Comparison of ENCODE assay signal across 8 mouse cellular contexts in genomic region chr2:57115181-57115863, GRCm38 (mm10). TPM values are rescaled to one million over a fixed set of nuclear protein-coding genes. Genes with fewer than 3 reads are reported as not detected.
DNase-seq lines count a peak whose midpoint lies in the region; ATAC-seq lines count a peak whose summit lies in the region.

No protein-coding gene starts in this region.

- DNase-seq in lung, adult 18-20 months, result no peak
- peak; percentile 70 for DNase-seq in cerebellum, adult 9-10 months
- DNase-seq in midbrain, embryonic 11.5 days (ENCODE audit: low spot score, missing footprints), result peak; percentile 93
- no peak for DNase-seq in urinary bladder, postnatal 14 days (ENCODE audit: low spot score)
- DNase-seq in right cerebral cortex, adult 18-20 months, result no peak

- H3K27me3 ChIP-seq in lung, embryonic 15.5 days, result peaks cover 39% of the 10 kb centered on the region
- H3K27me3 ChIP-seq in hindbrain, embryonic 12.5 days, result peaks cover 48% of the 10 kb centered on the region
- H3K27me3 ChIP-seq in midbrain, embryonic 11.5 days (ENCODE audit: control insufficient read depth, insufficient read depth, low read length), result peaks cover 38% of the 10 kb centered on the region

- H3K9me3 ChIP-seq in lung, embryonic 15.5 days, result no peaks in the 10 kb centered on the region
- H3K9me3 ChIP-seq in hindbrain, embryonic 12.5 days (replicated peaks), result 0 out of 2 replicates have a peak, but pooled peaks cover 4% of the 10 kb centered on the region
- no peaks in the 10 kb centered on the region for H3K9me3 ChIP-seq in midbrain, embryonic 11.5 days (ENCODE audit: control insufficient read depth, low read length)

- H3K27ac ChIP-seq in lung, embryonic 15.5 days, result no peak overlapping the region
- no peak overlapping the region for H3K27ac ChIP-seq in hindbrain, embryonic 12.5 days
- no peak overlapping the region for H3K27ac ChIP-seq in midbrain, embryonic 11.5 days (ENCODE audit: low read depth, low read length)

- H3K9ac ChIP-seq in lung, embryonic 15.5 days, result peak overlapping the region; percentile 65
- H3K9ac ChIP-seq in hindbrain, embryonic 12.5 days, result peak overlapping the region; percentile 66
- peak overlapping the region; percentile 72; the same call in 1 of the 2 replicates for H3K9ac ChIP-seq in midbrain, embryonic 11.5 days (ENCODE audit: low read length)

- ATAC-seq in lung, embryonic 15.5 days (ENCODE audit: borderline replicate concordance, extremely low read depth, low FRiP score, low TSS enrichment), result no peak
- peak; percentile 1 for ATAC-seq in hindbrain, embryonic 12.5 days (ENCODE audit: low FRiP score)
- ATAC-seq in midbrain, embryonic 11.5 days (ENCODE audit: low FRiP score), result peak; percentile 10
- ATAC-seq in monocyte, adult 5-6 weeks (replicated peaks; ENCODE audit: insufficient number of reproducible peaks, low FRiP score, low TSS enrichment, poor library complexity, severe bottlenecking), result no peak

- peaks cover 15% of the 10 kb centered on the region for H3K4me1 ChIP-seq in lung, embryonic 15.5 days
- peaks cover 38% of the 10 kb centered on the region for H3K4me1 ChIP-seq in hindbrain, embryonic 12.5 days
- peaks cover 17% of the 10 kb centered on the region for H3K4me1 ChIP-seq in midbrain, embryonic 11.5 days (ENCODE audit: control insufficient read depth, insufficient read depth, low read length)

- 0% methylated on average over 25 of the region's 25 CpGs for WGBS in lung, embryonic 15.5 days
- WGBS in hindbrain, embryonic 12.5 days, result under 1% methylated on average over 25 of the region's 25 CpGs
- under 1% methylated on average over 25 of the region's 25 CpGs for WGBS in midbrain, embryonic 11.5 days

- H3K4me2 ChIP-seq in lung, embryonic 15.5 days, result peak overlapping the region; percentile 99
- H3K4me2 ChIP-seq in hindbrain, embryonic 12.5 days (replicated peaks), result peak overlapping the region; percentile 97
- peak overlapping the region; percentile 95 for H3K4me2 ChIP-seq in midbrain, embryonic 11.5 days

- H3K4me3 ChIP-seq in lung, embryonic 15.5 days, result peak overlapping the region; percentile 76
- peak overlapping the region; percentile 78 for H3K4me3 ChIP-seq in hindbrain, embryonic 12.5 days
- peak overlapping the region; percentile 72 for H3K4me3 ChIP-seq in midbrain, embryonic 11.5 days (ENCODE audit: low read depth, low read length)

- H3K36me3 ChIP-seq in lung, embryonic 15.5 days, result no peaks in the 10 kb centered on the region
- H3K36me3 ChIP-seq in hindbrain, embryonic 12.5 days, result no peaks in the 10 kb centered on the region
- H3K36me3 ChIP-seq in midbrain, embryonic 11.5 days (ENCODE audit: control insufficient read depth, insufficient read depth, low read length), result no peaks in the 10 kb centered on the region

RNA-seq across cellular contexts. Expression of gene Nr4a2, which starts 8.5 kb away (rescaled TPM):
- 4.3 and 5.2 TPM in 2 replicates for polyA plus RNA-seq in lung, embryonic 15.5 days (2015; fragmentation: Nextera tagmentation; extraction: Ambion mirVana)
- polyA plus RNA-seq in hindbrain, embryonic 12.5 days (2016; fragmentation: Nextera tagmentation; extraction: Ambion mirVana), result 21.3 and 28.1 TPM in 2 replicates
- 16.9 and 17.4 TPM in 2 replicates for polyA plus RNA-seq in midbrain, embryonic 11.5 days (2014; fragmentation: Nextera tagmentation; extraction: Ambion mirVana)
- 28.6 to 50.3 TPM (median 33.9 TPM) in 3 replicates for total RNA-seq in monocyte, adult 5-6 weeks (2017)

Comparison
In these comparisons a context has a peak if more than half of its experiments do, and no peak if none do; other contexts are left out.
1. ATAC-seq: peak in hindbrain, embryonic 12.5 days (single experiment) and midbrain, embryonic 11.5 days (single experiment); none in lung, embryonic 15.5 days (single experiment) and monocyte, adult 5-6 weeks (single experiment).
2. DNase-seq: peak in cerebellum, adult 9-10 months (single experiment) and midbrain, embryonic 11.5 days (single experiment); none in lung, adult 18-20 months (0 of 2), urinary bladder, postnatal 14 days (single experiment) and right cerebral cortex, adult 18-20 months (single experiment).
3. Peak in every context shown above with its lines, with median percentiles within 50 percentile points of each other: H3K4me2 ChIP-seq, H3K4me3 ChIP-seq and H3K9ac ChIP-seq.